Mouse (Mus musculus): ENCODE measurements around the gene BC048562. TPM values are rescaled to one million over a fixed set of nuclear protein-coding genes. Genes with fewer than 3 reads are reported as not detected.

The BC048562 gene
- polyA plus RNA-seq (2014; fragmentation: Illumina TruSeq; extraction: RNeasy Lipid Tissue Mini Kit (QIAGEN cat#74804); ENCODE audit: low read depth, low replicate concordance), result not detected

GRCm38 (mm10) chr9:108436182-108436581, at the start of gene BC048562:
TSS of gene BC048562 (plus strand) at chr9:108436482.

GRCm38 (mm10) chr9:108392676-108393075, 43.6 kb upstream of the BC048562 start, which contains the start of gene 1700102P08Rik:
TSS of gene 1700102P08Rik (plus strand) at chr9:108392805.

GRCm38 (mm10) chr9:108428384-108428783, 7.9 kb upstream of the BC048562 start, which contains the start of gene Ccdc36:
TSS of gene Ccdc36 (minus strand) at chr9:108428484.

GRCm38 (mm10) chr9:108460319-108461178, 24.3 kb downstream of the BC048562 start, which contains the start of gene Ccdc71:
TSS of gene Ccdc71 (plus strand) at chr9:108460527.

GRCm38 (mm10) chr9:108461181-108461631, 24.9 kb downstream of the BC048562 start, which contains the start of gene Klhdc8b:
TSS of gene Klhdc8b (minus strand) at chr9:108461581.

GRCm38 (mm10) chr9:108479721-108480351, 43.6 kb downstream of the BC048562 start, which contains the start of gene Lamb2:
TSS of gene Lamb2 (plus strand) at chr9:108479736.

GRCm38 (mm10) chr9:108490559-108491285, 54.4 kb downstream of the BC048562 start, which contains the start of gene Usp19:
TSS of gene Usp19 (plus strand) at chr9:108490602.

Other genes starting within 250 kb of the BC048562 start
- not detected for gene Bsn, start 246.1 kb upstream of the BC048562 start, polyA plus RNA-seq (2014; fragmentation: Illumina TruSeq; extraction: RNeasy Lipid Tissue Mini Kit (QIAGEN cat#74804); ENCODE audit: low read depth, low replicate concordance)
- 18.2 TPM for gene Dag1, start 172.5 kb upstream of the BC048562 start, polyA plus RNA-seq (2014; fragmentation: Illumina TruSeq; extraction: RNeasy Lipid Tissue Mini Kit (QIAGEN cat#74804); ENCODE audit: low read depth, low replicate concordance)
- gene Nicn1, start 146.1 kb upstream of the BC048562 start, polyA plus RNA-seq (2014; fragmentation: Illumina TruSeq; extraction: RNeasy Lipid Tissue Mini Kit (QIAGEN cat#74804); ENCODE audit: low read depth, low replicate concordance), result 16.2 TPM
- 37.0 TPM for gene Amt, start 139.6 kb upstream of the BC048562 start, polyA plus RNA-seq (2014; fragmentation: Illumina TruSeq; extraction: RNeasy Lipid Tissue Mini Kit (QIAGEN cat#74804); ENCODE audit: low read depth, low replicate concordance)
- gene Rhoa, start 130.4 kb upstream of the BC048562 start, polyA plus RNA-seq (2014; fragmentation: Illumina TruSeq; extraction: RNeasy Lipid Tissue Mini Kit (QIAGEN cat#74804); ENCODE audit: low read depth, low replicate concordance), result 220 TPM
- gene Tcta, start 130.3 kb upstream of the BC048562 start, polyA plus RNA-seq (2014; fragmentation: Illumina TruSeq; extraction: RNeasy Lipid Tissue Mini Kit (QIAGEN cat#74804); ENCODE audit: low read depth, low replicate concordance), result 14.3 TPM
- 303 TPM for gene Gpx1, start 97.6 kb upstream of the BC048562 start, polyA plus RNA-seq (2014; fragmentation: Illumina TruSeq; extraction: RNeasy Lipid Tissue Mini Kit (QIAGEN cat#74804); ENCODE audit: low read depth, low replicate concordance)
- 49.6 TPM for gene Usp4, start 88.6 kb upstream of the BC048562 start, polyA plus RNA-seq (2014; fragmentation: Illumina TruSeq; extraction: RNeasy Lipid Tissue Mini Kit (QIAGEN cat#74804); ENCODE audit: low read depth, low replicate concordance)
- gene 1700102P08Rik, start 43.7 kb upstream of the BC048562 start, polyA plus RNA-seq (2014; fragmentation: Illumina TruSeq; extraction: RNeasy Lipid Tissue Mini Kit (QIAGEN cat#74804); ENCODE audit: low read depth, low replicate concordance), result not detected
- gene Ccdc36, start 8.0 kb upstream of the BC048562 start, polyA plus RNA-seq (2014; fragmentation: Illumina TruSeq; extraction: RNeasy Lipid Tissue Mini Kit (QIAGEN cat#74804); ENCODE audit: low read depth, low replicate concordance), result not detected
- gene Ccdc71, start 24.0 kb downstream of the BC048562 start, polyA plus RNA-seq (2014; fragmentation: Illumina TruSeq; extraction: RNeasy Lipid Tissue Mini Kit (QIAGEN cat#74804); ENCODE audit: low read depth, low replicate concordance), result 1.9 TPM
- 1.4 TPM for gene Klhdc8b, start 25.1 kb downstream of the BC048562 start, polyA plus RNA-seq (2014; fragmentation: Illumina TruSeq; extraction: RNeasy Lipid Tissue Mini Kit (QIAGEN cat#74804); ENCODE audit: low read depth, low replicate concordance)
- gene Lamb2, start 43.3 kb downstream of the BC048562 start, polyA plus RNA-seq (2014; fragmentation: Illumina TruSeq; extraction: RNeasy Lipid Tissue Mini Kit (QIAGEN cat#74804); ENCODE audit: low read depth, low replicate concordance), result 0.79 TPM
- 7.2 TPM for gene Usp19, start 54.1 kb downstream of the BC048562 start, polyA plus RNA-seq (2014; fragmentation: Illumina TruSeq; extraction: RNeasy Lipid Tissue Mini Kit (QIAGEN cat#74804); ENCODE audit: low read depth, low replicate concordance)
- 49.3 TPM for gene Qars, start 71.2 kb downstream of the BC048562 start, polyA plus RNA-seq (2014; fragmentation: Illumina TruSeq; extraction: RNeasy Lipid Tissue Mini Kit (QIAGEN cat#74804); ENCODE audit: low read depth, low replicate concordance)
- gene Qrich1, start 80.3 kb downstream of the BC048562 start, polyA plus RNA-seq (2014; fragmentation: Illumina TruSeq; extraction: RNeasy Lipid Tissue Mini Kit (QIAGEN cat#74804); ENCODE audit: low read depth, low replicate concordance), result 28.6 TPM
- gene Impdh2, start 123.8 kb downstream of the BC048562 start, polyA plus RNA-seq (2014; fragmentation: Illumina TruSeq; extraction: RNeasy Lipid Tissue Mini Kit (QIAGEN cat#74804); ENCODE audit: low read depth, low replicate concordance), result 20.3 TPM
- gene Ndufaf3, start 131.0 kb downstream of the BC048562 start, polyA plus RNA-seq (2014; fragmentation: Illumina TruSeq; extraction: RNeasy Lipid Tissue Mini Kit (QIAGEN cat#74804); ENCODE audit: low read depth, low replicate concordance), result 3.4 TPM
- 5.1 TPM for gene Dalrd3, start 133.4 kb downstream of the BC048562 start, polyA plus RNA-seq (2014; fragmentation: Illumina TruSeq; extraction: RNeasy Lipid Tissue Mini Kit (QIAGEN cat#74804); ENCODE audit: low read depth, low replicate concordance)
- 0.93 TPM for gene Wdr6, start 142.3 kb downstream of the BC048562 start, polyA plus RNA-seq (2014; fragmentation: Illumina TruSeq; extraction: RNeasy Lipid Tissue Mini Kit (QIAGEN cat#74804); ENCODE audit: low read depth, low replicate concordance)
- not detected for gene P4htm, start 161.2 kb downstream of the BC048562 start, polyA plus RNA-seq (2014; fragmentation: Illumina TruSeq; extraction: RNeasy Lipid Tissue Mini Kit (QIAGEN cat#74804); ENCODE audit: low read depth, low replicate concordance)
- 23.0 TPM for gene Arih2, start 212.9 kb downstream of the BC048562 start, polyA plus RNA-seq (2014; fragmentation: Illumina TruSeq; extraction: RNeasy Lipid Tissue Mini Kit (QIAGEN cat#74804); ENCODE audit: low read depth, low replicate concordance)
- 136 TPM for gene Slc25a20, start 225.6 kb downstream of the BC048562 start, polyA plus RNA-seq (2014; fragmentation: Illumina TruSeq; extraction: RNeasy Lipid Tissue Mini Kit (QIAGEN cat#74804); ENCODE audit: low read depth, low replicate concordance)

All from liver, adult 10 weeks (tissue).